Mouse (Mus musculus): Measurements from ENCODE around the gene Dnajb2.

GRCm38 (mm10) chr1:75290582-75290981 lies 54.4 kb downstream of the Dnajb2 start:
- TF ChIP-seq CTCF (IDR thresholded peaks at IDR 0.05; ENCODE audit: low read depth, low read length) (no peak), POLR2A (IDR thresholded peaks at IDR 0.05; ENCODE audit: borderline replicate concordance, low read depth, low read length) (no peak)

Data from bone marrow macrophage, adult 2 months (primary cell).